Mouse (Mus musculus) stomach, embryonic 14.5 days (tissue): ENCODE measurements around the gene Trim7. TPM values are rescaled to one million over a fixed set of nuclear protein-coding genes. Genes with fewer than 3 reads are reported as not detected.
A peak's percentile ranks its signal among the peaks of the same experiment; 100 is the strongest.
"Not testable (repeated sequence)": the region's sequence is repeated elsewhere in the genome, so short reads cannot be mapped to it uniquely, and the experiment has no call there.

ENCODE experiments used
- ATAC-seq: fragments of 200-750 bp; cut with Nextera tagmentation; 2 replicates; pipeline ENCODE4 v1.8.0; 2017; ENCODE audit warnings: low read depth, moderate TSS enrichment; ENCODE audit not compliant: insufficient number of reproducible peaks, insufficient read depth, low FRiP score
- H3K27ac ChIP-seq: fragments of 300-500 bp; sonication (generic); 2 replicates; pipeline ENCODE4 v1.5.1; 2014; ENCODE audit warnings: mild to moderate bottlenecking, low read length, moderate library complexity, mixed read lengths
- H3K27me3 ChIP-seq: fragments of 300-500 bp; sonication (generic); 2 replicates; pipeline ENCODE4 v1.6.1; 2014; ENCODE audit warnings: low read length, control low read depth, mixed read lengths; ENCODE audit not compliant: control insufficient read depth, insufficient read depth
- H3K36me3 ChIP-seq: fragments of 300-500 bp; sonication (generic); 2 replicates; pipeline ENCODE4 v1.6.1; 2014; ENCODE audit warnings: mild to moderate bottlenecking, control low read depth, low read length, moderate library complexity, mixed read lengths; ENCODE audit not compliant: control insufficient read depth, insufficient read depth
- H3K4me1 ChIP-seq: fragments of 300-500 bp; sonication (generic); 2 replicates; pipeline ENCODE4 v1.6.1; 2014; ENCODE audit warnings: low read length, control low read depth, mixed read lengths; ENCODE audit not compliant: control insufficient read depth, insufficient read depth
- H3K4me2 ChIP-seq: fragments of 300-500 bp; sonication (generic); replicated peaks from 2 replicates; pipeline ENCODE4 v1.6.1; 2014; ENCODE audit warnings: low read depth, low read length, control low read depth
- H3K4me3 ChIP-seq: fragments of 300-500 bp; sonication (generic); 2 replicates; pipeline ENCODE4 v1.5.1; 2014; ENCODE audit warnings: low read depth, low read length, control low read depth
- H3K9ac ChIP-seq: fragments of 300-500 bp; sonication (generic); replicated peaks from 2 replicates; pipeline ENCODE4 v1.6.1; 2014; ENCODE audit warnings: low read depth, mild to moderate bottlenecking, control low read depth, low read length, moderate library complexity, mixed read lengths
- H3K9me3 ChIP-seq: fragments of 300-500 bp; sonication (generic); 2 replicates; pipeline ENCODE4 v1.6.1; 2016; ENCODE audit warnings: low read depth, low read length, control low read depth; ENCODE audit not compliant: control insufficient read depth
- WGBS: fragments of 180-500 bp; shearing (Covaris S2); extraction: QIAGEN DNeasy Blood & Tissue Kit; methylation state at CpG from one replicate; pipeline ENCODE4 v1.1.7; 2014; 5-methylcytosine and 5-hydroxymethylcytosine counted together
- polyA plus RNA-seq: library from polyadenylated mRNA; unstranded; fragments of >200 nt; fragmentation: Nextera tagmentation; extraction: Ambion mirVana; gene quantifications from 2 replicates; pipeline ENCODE4 v1.2.1, GENCODE M21; 2014

Trim7 gene
- polyA plus RNA-seq, 1 experiment from 2014 or later, result 2.1 TPM

GRCm38 (mm10) chr11:48789973-48790823 is 35.7 kb upstream of the Trim7 start:
- H3K4me1 ChIP-seq, result no peaks in the 10 kb centered on the region
- H3K27ac ChIP-seq, result no peak overlapping the region
- 17% methylated on average over 20 of the region's 20 CpGs for WGBS
- no peak overlapping the region for H3K9ac ChIP-seq
- H3K4me3 ChIP-seq, result peak overlapping the region; percentile 10; the same call in 1 of the 2 replicates
- H3K4me2 ChIP-seq, result peak overlapping the region; percentile 31; the same call in 1 of the 2 replicates
- no peaks in the 10 kb centered on the region for H3K36me3 ChIP-seq
- no peaks in the 10 kb centered on the region for H3K9me3 ChIP-seq
- ATAC-seq, result peak; percentile 73; the same call in 1 of the 2 replicates
- H3K27me3 ChIP-seq, result no peaks in the 10 kb centered on the region

GRCm38 (mm10) chr11:48790946-48791345 is 35.0 kb upstream of the Trim7 start:
- Histone ChIP-seq H3K27ac (no peak overlapping the region), H3K36me3 (no peaks in the 10 kb centered on the region), H3K4me3 (no peak overlapping the region), H3K4me1 (no peaks in the 10 kb centered on the region), H3K9me3 (no peaks in the 10 kb centered on the region), H3K4me2 (no peak overlapping the region), H3K9ac (no peak overlapping the region), H3K27me3 (no peaks in the 10 kb centered on the region)
- WGBS, result 49% methylated on average over 8 of the region's 8 CpGs
- ATAC-seq, result no peak

GRCm38 (mm10) chr11:48791894-48792293 is 34.0 kb upstream of the Trim7 start:
- not testable (repeated sequence) for H3K4me3 ChIP-seq, H3K36me3 ChIP-seq, ATAC-seq

DNA sequence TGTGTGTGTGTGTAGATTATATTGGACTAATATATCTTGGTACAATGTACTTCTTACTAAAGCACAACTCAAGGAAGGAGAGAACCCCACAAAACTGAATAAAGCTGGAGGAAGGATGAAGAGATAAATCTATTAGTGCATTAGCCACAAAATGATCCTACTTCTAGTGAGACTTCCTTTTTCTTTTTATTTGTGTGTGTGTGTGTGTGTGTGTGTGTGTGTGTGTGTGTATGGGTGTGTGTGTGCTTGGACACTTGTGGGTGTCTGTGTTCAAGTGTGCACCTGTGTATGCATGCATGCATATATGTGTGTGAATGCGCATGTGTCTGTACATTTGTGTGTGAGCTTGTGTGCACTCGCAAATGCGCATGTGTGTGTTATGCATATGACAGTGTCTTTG is 32.8 kb upstream of the Trim7 start:
- Histone ChIP-seq H3K27ac (no peak overlapping the region), H3K36me3 (no peaks in the 10 kb centered on the region), H3K27me3 (no peaks in the 10 kb centered on the region), H3K4me3 (no peak overlapping the region), H3K4me2 (no peak overlapping the region), H3K4me1 (0 out of 2 replicates have a peak, but pooled peaks cover 4% of the 10 kb centered on the region), H3K9me3 (no peaks in the 10 kb centered on the region), H3K9ac (no peak overlapping the region)
- WGBS, result 92% methylated on average over 3 of the region's 3 CpGs
- ATAC-seq, result no peak

More at GRCm38 (mm10) chr11:48791894-48792293, 34.0 kb upstream of the Trim7 start:
- 88% methylated on average over 9 of the region's 9 CpGs for whole genome bisulfite sequencing
- not testable (repeated sequence) for H3K4me1 ChIP-seq, H3K9ac ChIP-seq, H3K27ac ChIP-seq, H3K9me3 ChIP-seq, H3K27me3 ChIP-seq, H3K4me2 ChIP-seq

GRCm38 (mm10) chr11:48795221-48795620 is 30.7 kb upstream of the Trim7 start:
- ATAC-seq, result no peak
- no peaks in the 10 kb centered on the region for H3K9me3 ChIP-seq
- H3K4me1 ChIP-seq, result 0 out of 2 replicates have a peak, but pooled peaks cover 9% of the 10 kb centered on the region
- no peak overlapping the region for H3K27ac ChIP-seq
- no peaks in the 10 kb centered on the region for H3K27me3 ChIP-seq
- H3K4me3 ChIP-seq, result no peak overlapping the region
- H3K36me3 ChIP-seq, result no peaks in the 10 kb centered on the region
- no peak overlapping the region for H3K4me2 ChIP-seq
- no peak overlapping the region for H3K9ac ChIP-seq
- 92% methylated on average over 7 of the region's 7 CpGs for WGBS

DNA sequence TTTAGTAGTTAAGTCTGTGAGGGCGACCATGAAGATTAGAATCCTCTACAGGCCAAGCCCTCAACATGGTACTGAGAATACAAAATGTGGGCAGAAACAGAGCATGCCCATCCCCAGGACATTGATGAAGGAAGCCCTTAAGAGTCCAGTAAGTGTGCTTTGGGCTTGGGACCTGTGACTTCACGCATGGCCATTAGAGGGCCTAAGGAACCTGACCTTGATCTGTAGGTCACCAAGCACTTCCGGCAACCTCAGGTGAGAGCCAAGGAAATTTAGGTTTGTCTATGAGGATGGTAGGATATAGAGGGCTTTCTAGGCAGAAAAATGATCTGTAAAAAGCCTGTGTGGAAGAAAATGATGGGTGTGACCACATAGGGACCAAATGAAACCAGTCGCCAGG is 29.6 kb upstream of the Trim7 start:
- no peaks in the 10 kb centered on the region for H3K27me3 ChIP-seq
- peaks cover 9% of the 10 kb centered on the region; the same call in 1 of the 2 replicates for H3K4me1 ChIP-seq
- no peak for ATAC-seq
- H3K9ac ChIP-seq, result no peak overlapping the region
- H3K4me3 ChIP-seq, result no peak overlapping the region
- no peaks in the 10 kb centered on the region for H3K36me3 ChIP-seq
- 79% methylated on average over 4 of the region's 4 CpGs for whole genome bisulfite sequencing
- H3K27ac ChIP-seq, result no peak overlapping the region
- H3K4me2 ChIP-seq, result no peak overlapping the region
- H3K9me3 ChIP-seq, result no peaks in the 10 kb centered on the region

- Histone ChIP-seq H3K36me3 (peaks cover 10% of the 10 kb centered on the region; the same call in 1 of the 2 replicates), H3K27ac (no peak overlapping the region), H3K4me2 (no peak overlapping the region), H3K4me1 (peaks cover 19% of the 10 kb centered on the region), H3K27me3 (no peaks in the 10 kb centered on the region), H3K4me3 (no peak overlapping the region), H3K9me3 (no peaks in the 10 kb centered on the region), H3K9ac (no peak overlapping the region)
- 73% methylated on average over 5 of the region's 5 CpGs for WGBS
- no peak for ATAC-seq
These were observed 28.7 kb upstream of the Trim7 start for GRCm38 (mm10) chr11:48797287-48797686.

DNA sequence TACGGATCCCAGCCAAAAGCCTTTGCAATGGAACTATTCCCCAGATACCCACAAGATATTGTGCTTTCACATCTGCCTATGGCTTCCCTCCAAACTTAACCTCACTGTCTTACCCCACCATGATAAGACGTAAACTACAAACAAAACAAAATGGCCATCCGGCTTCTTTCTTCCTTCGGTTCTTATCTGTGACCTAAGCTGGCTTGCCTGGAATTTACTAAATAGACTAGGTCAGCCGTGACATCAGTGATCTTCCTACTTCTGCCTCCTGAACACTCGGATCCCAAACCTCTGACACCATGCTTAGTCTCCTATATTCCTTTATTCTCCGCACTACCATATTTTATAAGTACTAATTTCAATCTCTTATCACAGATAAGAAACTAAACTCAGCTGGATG is 27.6 kb upstream of the Trim7 start:
- Histone ChIP-seq H3K27me3 (no peaks in the 10 kb centered on the region), H3K4me1 (peaks cover 21% of the 10 kb centered on the region), H3K9ac (peak overlapping the region; percentile 69; the same call in 1 of the 2 replicates), H3K9me3 (no peaks in the 10 kb centered on the region), H3K36me3 (peaks cover 20% of the 10 kb centered on the region), H3K4me2 (peak overlapping the region; percentile 82; the same call in 1 of the 2 replicates), H3K4me3 (peak overlapping the region; percentile 91; the same call in 1 of the 2 replicates), H3K27ac (no peak overlapping the region)
- 76% methylated on average over 7 of the region's 7 CpGs for WGBS
- ATAC-seq, result no peak
